Mouse (Mus musculus) heart, adult 8-10 months (tissue): ENCODE data around the gene Sorbs2. TPM values are rescaled to one million over a fixed set of nuclear protein-coding genes. Genes with fewer than 3 reads are reported as not detected.

Experiments
- DNase-seq: peaks from one replicate; pipeline ENCODE4 v3.0.0; 2022; ENCODE audit warnings: low spot score
- total RNA-seq, 4 experiments: library from RNA; stranded (reverse); gene quantifications; 2 replicates each; pipeline ENCODE4 v1.2.4; 2022

The Sorbs2 gene
- total RNA-seq, 4 experiments from 2014 or later = 587 to 749 (median 714) TPM

GRCm38 (mm10) chr8:45743739-45744138 is 236.2 kb downstream of the Sorbs2 start:
- no peak for DNase-seq

- no peak for DNase-seq
Measured at GRCm38 (mm10) chr8:45751512-45752502, 244.2 kb downstream of the Sorbs2 start.

GRCm38 (mm10) chr8:45755482-45755881 is 247.9 kb downstream of the Sorbs2 start:
- no peak for DNase-seq

- DNase-seq = no peak
Measured at GRCm38 (mm10) chr8:45755972-45756371, 248.4 kb downstream of the Sorbs2 start.

GRCm38 (mm10) chr8:45760622-45761021 is 253.0 kb downstream of the Sorbs2 start:
- no peak for DNase-seq

- no peak for DNase-seq
Measured at GRCm38 (mm10) chr8:45761053-45761452, 253.5 kb downstream of the Sorbs2 start.

- DNase-seq = no peak
Measured at GRCm38 (mm10) chr8:45762982-45763689, 255.5 kb downstream of the Sorbs2 start.

GRCm38 (mm10) chr8:45763690-45764342 is 256.2 kb downstream of the Sorbs2 start:
- peak; percentile 28 for DNase-seq

GRCm38 (mm10) chr8:45766138-45766537 is 258.6 kb downstream of the Sorbs2 start:
- peak; percentile 29 for DNase-seq

GRCm38 (mm10) chr8:45774841-45775240 is 267.3 kb downstream of the Sorbs2 start:
- DNase-seq = no peak

- DNase-seq = no peak
Measured at GRCm38 (mm10) chr8:45775481-45775880, 267.9 kb downstream of the Sorbs2 start.

GRCm38 (mm10) chr8:45776366-45776765 is 268.8 kb downstream of the Sorbs2 start:
- DNase-seq = no peak

- DNase-seq = no peak
Measured at GRCm38 (mm10) chr8:45776977-45777376, 269.4 kb downstream of the Sorbs2 start.

GRCm38 (mm10) chr8:45780585-45780984 is 273.0 kb downstream of the Sorbs2 start:
- peak; percentile 50 for DNase-seq

GRCm38 (mm10) chr8:45788610-45789009 is 281.0 kb downstream of the Sorbs2 start:
- DNase-seq = no peak

GRCm38 (mm10) chr8:45794847-45795246 is 287.3 kb downstream of the Sorbs2 start:
- DNase-seq = no peak

- DNase-seq = peak; percentile 21
Measured at GRCm38 (mm10) chr8:45796331-45796740, 288.7 kb downstream of the Sorbs2 start.

GRCm38 (mm10) chr8:45799517-45799916 is 291.9 kb downstream of the Sorbs2 start:
- DNase-seq = no peak

GRCm38 (mm10) chr8:45808597-45808996 is 301.0 kb downstream of the Sorbs2 start:
- no peak for DNase-seq

GRCm38 (mm10) chr8:45816765-45817426 is 309.3 kb downstream of the Sorbs2 start:
- peak; percentile 57 for DNase-seq

GRCm38 (mm10) chr8:45821650-45822049 is 314.1 kb downstream of the Sorbs2 start:
- DNase-seq = no peak
